In the genomic region with DNA sequence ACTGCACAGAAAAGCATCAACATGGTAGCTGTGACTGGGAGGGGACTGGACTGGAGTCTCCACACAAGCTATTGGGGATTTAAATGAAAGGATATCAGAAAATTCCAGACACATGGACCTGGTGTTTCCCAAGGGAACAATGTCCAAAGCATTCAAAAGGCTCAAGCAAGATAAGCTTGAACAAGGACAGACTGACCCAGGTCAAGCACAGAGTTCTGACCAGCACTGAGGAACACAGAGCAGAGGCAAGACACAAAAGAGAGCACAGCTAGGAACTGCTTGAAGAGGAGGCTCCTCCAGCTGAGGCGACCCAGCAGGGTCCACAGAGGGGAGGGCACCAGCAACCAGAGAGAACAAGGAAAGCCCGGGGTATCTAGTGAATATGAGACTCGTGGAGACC, we compare ENCODE assay signal across 17 mouse cellular contexts.
"Had no signal": no experiment of that assay in that cellular context is flagged by ENCODE, and none has a peak within 500 bp of the region (broad histone marks: within the 10 kb centered on the region; RNA-seq: fewer than 3 reads in every experiment).

No protein-coding gene starts in this region.

- H3K4me2 ChIP-seq: lung, embryonic 15.5 days; midbrain, embryonic 12.5 days; midbrain, embryonic 15.5 days; neural tube, embryonic 12.5 days; neural tube, embryonic 15.5 days had no signal

- H3K27me3 ChIP-seq: lung, embryonic 15.5 days; midbrain, embryonic 12.5 days; midbrain, embryonic 15.5 days; neural tube, embryonic 12.5 days; neural tube, embryonic 15.5 days had no signal

- DNase-seq: kidney, adult 2 months; kidney, postnatal 25 days; layer of hippocampus, postnatal 36 days; lung, adult 18-20 months; lung, postnatal 10 days; lung, postnatal 36 days; thymus, adult 2 months; thymus, postnatal 14 days; thymus, postnatal 4 days had no signal

- H3K27ac ChIP-seq: kidney, postnatal 0 days; left cerebral cortex, adult 2 months; lung, embryonic 15.5 days; midbrain, embryonic 12.5 days; midbrain, embryonic 15.5 days; neural tube, embryonic 12.5 days; neural tube, embryonic 15.5 days had no signal

- H3K9me3 ChIP-seq: lung, embryonic 15.5 days; midbrain, embryonic 12.5 days; midbrain, embryonic 15.5 days; neural tube, embryonic 12.5 days; neural tube, embryonic 15.5 days had no signal

- H3K9ac ChIP-seq: lung, embryonic 15.5 days; midbrain, embryonic 12.5 days; midbrain, embryonic 15.5 days; neural tube, embryonic 12.5 days; neural tube, embryonic 15.5 days had no signal

- H3K36me3 ChIP-seq: lung, embryonic 15.5 days; midbrain, embryonic 12.5 days; midbrain, embryonic 15.5 days had no signal

- ATAC-seq: intestine, postnatal 0 days; midbrain, embryonic 15.5 days had no signal

- H3K4me3 ChIP-seq: left cerebral cortex, adult 2 months; lung, embryonic 15.5 days; midbrain, embryonic 12.5 days; midbrain, embryonic 15.5 days; neural tube, embryonic 12.5 days; neural tube, embryonic 15.5 days had no signal
